Mouse (Mus musculus) cortical plate, adult 2 months (tissue): ENCODE data around the gene Rassf4. TPM values are rescaled to one million over a fixed set of nuclear protein-coding genes. Genes with fewer than 3 reads are reported as not detected.
A peak's percentile ranks its signal among the peaks of the same experiment; 100 is the strongest.

Experiments
- H3K27ac ChIP-seq: fragments of 200-500 bp; 2 replicates; pipeline ENCODE4 v1.5.1; 2012; ENCODE audit warnings: low read length, control low read depth, inconsistent platforms; ENCODE audit not compliant: insufficient read depth
- H3K4me1 ChIP-seq: fragments of 200-500 bp; 2 replicates; pipeline ENCODE4 v1.6.1; 2011; ENCODE audit warnings: low read length; ENCODE audit not compliant: control insufficient read depth, insufficient read depth
- H3K4me3 ChIP-seq: fragments of 200-500 bp; 2 replicates; pipeline ENCODE4 v1.5.1; 2011; ENCODE audit warnings: mild to moderate bottlenecking, low read length, control low read depth; ENCODE audit not compliant: insufficient read depth
- CTCF ChIP-seq: fragments of 200-500 bp; IDR thresholded peaks from 2 replicates; pipeline ENCODE4 v1.5.1; 2011; ENCODE audit warnings: mild to moderate bottlenecking, control low read depth, low read length; ENCODE audit not compliant: insufficient read depth; ENCODE audit errors: extremely low read depth
- POLR2A ChIP-seq: fragments of 200-500 bp; IDR thresholded peaks from 2 replicates; pipeline ENCODE4 v1.6.1; 2011; ENCODE audit warnings: mild to moderate bottlenecking, low read length, control low read depth; ENCODE audit not compliant: insufficient read depth; ENCODE audit errors: extremely low read depth
- polyA plus RNA-seq: library from polyadenylated mRNA; depleted of rRNA; stranded (reverse); fragments of >200 nt; gene quantifications from 2 replicates; pipeline ENCODE4 v1.2.3, GENCODE M21; 2012

Rassf4 gene
- polyA plus RNA-seq, 1 experiment: 3.9 TPM

GRCm38 (mm10) chr6:116704320-116704719, 30.6 kb upstream of the Rassf4 start:
- TF ChIP-seq POLR2A (no peak), CTCF (no peak)
- Histone ChIP-seq H3K4me3 (no peak overlapping the region), H3K27ac (no peak overlapping the region), H3K4me1 (no peaks in the 10 kb centered on the region)

- TF ChIP-seq CTCF: no peak
- no peak for TF ChIP-seq POLR2A
- Histone ChIP-seq H3K27ac (no peak overlapping the region), H3K4me1 (no peaks in the 10 kb centered on the region), H3K4me3 (no peak overlapping the region)
These were observed 27.1 kb upstream of the Rassf4 start for GRCm38 (mm10) chr6:116700821-116701220.

- no peak overlapping the region for H3K27ac ChIP-seq
- no peak for TF ChIP-seq CTCF
- TF ChIP-seq POLR2A: no peak
- no peaks in the 10 kb centered on the region for H3K4me1 ChIP-seq
- no peak overlapping the region for H3K4me3 ChIP-seq
These were observed 24.2 kb upstream of the Rassf4 start for GRCm38 (mm10) chr6:116697896-116698425.

- Histone ChIP-seq H3K4me1 (no peaks in the 10 kb centered on the region), H3K4me3 (no peak overlapping the region), H3K27ac (no peak overlapping the region)
- no peak for TF ChIP-seq POLR2A
- TF ChIP-seq CTCF: peak; percentile 53
These were observed 23.7 kb upstream of the Rassf4 start for GRCm38 (mm10) chr6:116697413-116697812.

GRCm38 (mm10) chr6:116694346-116694745, 20.6 kb upstream of the Rassf4 start:
- Histone ChIP-seq H3K4me3 (no peak overlapping the region), H3K4me1 (no peaks in the 10 kb centered on the region), H3K27ac (no peak overlapping the region)
- TF ChIP-seq POLR2A (no peak), CTCF (no peak)

GRCm38 (mm10) chr6:116693639-116694038, 19.9 kb upstream of the Rassf4 start:
- Histone ChIP-seq H3K4me1 (no peaks in the 10 kb centered on the region), H3K4me3 (no peak overlapping the region), H3K27ac (no peak overlapping the region)
- TF ChIP-seq POLR2A: no peak
- no peak for TF ChIP-seq CTCF

GRCm38 (mm10) chr6:116682317-116682716, 8.6 kb upstream of the Rassf4 start:
- H3K4me3 ChIP-seq: no peak overlapping the region
- H3K27ac ChIP-seq: no peak overlapping the region
- TF ChIP-seq CTCF: no peak
- no peak for TF ChIP-seq POLR2A
- no peaks in the 10 kb centered on the region for H3K4me1 ChIP-seq

- H3K4me1 ChIP-seq: no peaks in the 10 kb centered on the region
- no peak overlapping the region for H3K27ac ChIP-seq
- no peak overlapping the region for H3K4me3 ChIP-seq
- TF ChIP-seq POLR2A: no peak
- no peak for TF ChIP-seq CTCF
These were observed 6.0 kb upstream of the Rassf4 start for GRCm38 (mm10) chr6:116679563-116680288.

GRCm38 (mm10) chr6:116677321-116677720, 3.6 kb upstream of the Rassf4 start:
- TF ChIP-seq CTCF (no peak), POLR2A (no peak)
- Histone ChIP-seq H3K4me3 (no peak overlapping the region), H3K4me1 (no peaks in the 10 kb centered on the region), H3K27ac (no peak overlapping the region)

GRCm38 (mm10) chr6:116676355-116676913, 2.7 kb upstream of the Rassf4 start:
- H3K4me1 ChIP-seq: no peaks in the 10 kb centered on the region
- no peak overlapping the region for H3K4me3 ChIP-seq
- no peak overlapping the region for H3K27ac ChIP-seq
- no peak for TF ChIP-seq POLR2A
- TF ChIP-seq CTCF: no peak
